ENCODE assay signal across 8 mouse cellular contexts in the genomic region with DNA sequence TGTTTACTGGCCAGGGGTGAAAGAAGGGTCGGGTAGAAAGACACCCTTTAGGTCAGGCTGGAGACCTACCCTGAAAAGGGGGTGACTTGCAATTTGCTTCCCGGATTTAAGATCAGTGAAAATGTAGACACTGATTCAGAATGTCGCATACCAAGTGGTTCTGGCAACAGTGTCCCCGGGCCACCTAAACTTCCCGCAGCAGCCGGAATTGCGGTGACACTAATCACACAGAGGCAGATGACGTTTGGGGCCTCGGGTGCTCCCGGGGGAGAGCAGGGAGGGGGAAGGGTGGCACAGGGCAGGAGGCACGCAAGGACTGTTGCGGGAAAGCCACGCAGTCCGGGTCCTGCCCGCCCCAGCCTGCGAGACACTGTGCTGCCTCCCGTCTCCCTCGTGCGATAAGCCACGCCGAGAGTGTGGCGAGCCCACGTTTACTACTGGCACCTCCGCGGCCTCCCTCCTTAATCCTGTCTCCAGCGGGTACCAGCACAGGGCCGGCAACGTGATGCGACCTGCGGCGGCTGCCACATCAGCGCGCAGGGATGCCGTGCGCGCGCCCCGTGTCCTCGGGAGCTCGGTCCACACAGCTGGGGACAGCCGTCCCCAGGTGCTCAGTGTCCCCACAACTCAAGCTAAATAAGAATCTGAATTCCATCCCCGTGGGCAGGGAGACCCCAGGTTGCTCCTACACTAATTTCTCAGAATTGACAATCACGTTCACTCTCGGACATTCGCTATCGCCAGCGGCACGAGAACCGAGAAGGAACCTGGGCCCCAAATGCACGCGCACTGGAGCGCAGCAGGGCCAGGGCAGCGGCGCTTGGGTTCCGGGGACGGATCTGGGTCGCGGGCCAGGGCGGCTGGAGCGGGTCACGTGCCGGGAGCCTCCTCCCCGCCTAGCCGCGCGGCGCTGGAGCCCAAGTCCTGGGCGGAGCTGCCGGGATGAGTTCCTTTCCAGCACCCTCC. TPM values are rescaled to one million over a fixed set of nuclear protein-coding genes. Genes with fewer than 3 reads are reported as not detected.
DNase-seq lines count a peak whose midpoint lies in the region; ATAC-seq and TF ChIP-seq lines count a peak whose summit lies in the region.

No protein-coding gene starts in this region.

- H3K4me1 ChIP-seq in embryonic facial prominence, embryonic 15.5 days: peaks cover 35% of the 10 kb centered on the region
- peaks cover 12% of the 10 kb centered on the region for H3K4me1 ChIP-seq in heart, embryonic 11.5 days (ENCODE audit: control insufficient read depth, insufficient read depth, low read length)
- peaks cover 19% of the 10 kb centered on the region for H3K4me1 ChIP-seq in kidney, embryonic 14.5 days (ENCODE audit: control insufficient read depth, insufficient read depth, low read length)
- peaks cover 19% of the 10 kb centered on the region for H3K4me1 ChIP-seq in limb, embryonic 14.5 days (ENCODE audit: control insufficient read depth, insufficient read depth, low read length)
- peaks cover 46% of the 10 kb centered on the region for H3K4me1 ChIP-seq in midbrain, embryonic 15.5 days

- peak; percentile 97 for DNase-seq in 3134 (ENCODE audit: extremely low read depth, insufficient read length, low spot score)
- peak; percentile 96 for DNase-seq in adrenal gland, postnatal 14 days
- DNase-seq in limb, embryonic 14.5 days (ENCODE audit: low spot score): peak; percentile 61
- peak; percentile 74 for DNase-seq in splenic B cell, adult 2 months (ENCODE audit: low read depth, low spot score)

- peak overlapping the region; percentile 51; the same call in 1 of the 2 replicates for H3K27ac ChIP-seq in embryonic facial prominence, embryonic 15.5 days (replicated peaks)
- H3K27ac ChIP-seq in heart, embryonic 11.5 days (ENCODE audit: low read depth, low read length): peak overlapping the region; percentile 84
- no peak overlapping the region; the same call in 1 of the 2 replicates for H3K27ac ChIP-seq in kidney, embryonic 14.5 days (ENCODE audit: low read depth, low read length)
- H3K27ac ChIP-seq in limb, embryonic 14.5 days (replicated peaks; ENCODE audit: low read depth, low read length): peak overlapping the region; percentile 41
- peak overlapping the region; percentile 70 for H3K27ac ChIP-seq in midbrain, embryonic 15.5 days

- under 1% methylated on average over 69 of the region's 69 CpGs for WGBS in embryonic facial prominence, embryonic 15.5 days
- WGBS in heart, embryonic 11.5 days (ENCODE audit: insufficient replicate concordance): under 1% methylated on average over 69 of the region's 69 CpGs
- under 1% methylated on average over 69 of the region's 69 CpGs for WGBS in kidney, embryonic 14.5 days
- WGBS in limb, embryonic 14.5 days: under 1% methylated on average over 54 of the region's 69 CpGs
- under 1% methylated on average over 69 of the region's 69 CpGs for WGBS in midbrain, embryonic 15.5 days

- peak; percentile 83 for ATAC-seq in embryonic facial prominence, embryonic 15.5 days (ENCODE audit: insufficient number of reproducible peaks, low FRiP score, low TSS enrichment, low read depth)
- peak; percentile 68 for ATAC-seq in heart, embryonic 11.5 days (replicated peaks; ENCODE audit: insufficient number of reproducible peaks, low FRiP score, low TSS enrichment)
- peak; percentile 79 for ATAC-seq in kidney, embryonic 14.5 days (ENCODE audit: low FRiP score, low TSS enrichment)
- peak; percentile 75 for ATAC-seq in limb, embryonic 14.5 days (ENCODE audit: low FRiP score, low read depth)
- peak; percentile 59 for ATAC-seq in midbrain, embryonic 15.5 days (replicated peaks)

- no peak for TF ChIP-seq POLR2A in limb, embryonic 14.5 days (IDR thresholded peaks at IDR 0.05; ENCODE audit: borderline replicate concordance, extremely low read depth, insufficient read depth, insufficient read length)

- no peaks in the 10 kb centered on the region for H3K9me3 ChIP-seq in embryonic facial prominence, embryonic 15.5 days (replicated peaks)
- H3K9me3 ChIP-seq in heart, embryonic 11.5 days (replicated peaks; ENCODE audit: control insufficient read depth, low read length): no peaks in the 10 kb centered on the region
- no peaks in the 10 kb centered on the region for H3K9me3 ChIP-seq in kidney, embryonic 14.5 days (ENCODE audit: control insufficient read depth, low read length)
- no peaks in the 10 kb centered on the region for H3K9me3 ChIP-seq in limb, embryonic 14.5 days (ENCODE audit: control insufficient read depth, low read length)
- H3K9me3 ChIP-seq in midbrain, embryonic 15.5 days: no peaks in the 10 kb centered on the region

- no peaks in the 10 kb centered on the region for H3K36me3 ChIP-seq in embryonic facial prominence, embryonic 15.5 days
- H3K36me3 ChIP-seq in heart, embryonic 11.5 days (ENCODE audit: control insufficient read depth, insufficient read depth, low read length): no peaks in the 10 kb centered on the region
- no peaks in the 10 kb centered on the region for H3K36me3 ChIP-seq in kidney, embryonic 14.5 days (ENCODE audit: control insufficient read depth, insufficient read depth, low read length)
- no peaks in the 10 kb centered on the region for H3K36me3 ChIP-seq in limb, embryonic 14.5 days (ENCODE audit: control insufficient read depth, insufficient read depth, low read length)
- no peaks in the 10 kb centered on the region for H3K36me3 ChIP-seq in midbrain, embryonic 15.5 days (replicated peaks)
- no peaks in the 10 kb centered on the region for H3K36me3 ChIP-seq in splenic B cell, adult 2 months (ENCODE audit: control insufficient read depth, insufficient read depth, low read length, poor library complexity, severe bottlenecking)

- H3K4me2 ChIP-seq in embryonic facial prominence, embryonic 15.5 days (replicated peaks): peak overlapping the region; percentile 100
- peak overlapping the region; percentile 99 for H3K4me2 ChIP-seq in heart, embryonic 11.5 days
- peak overlapping the region; percentile 90 for H3K4me2 ChIP-seq in kidney, embryonic 14.5 days (replicated peaks; ENCODE audit: low read depth, low read length)
- peak overlapping the region; percentile 100 for H3K4me2 ChIP-seq in limb, embryonic 14.5 days (replicated peaks; ENCODE audit: low read depth, low read length, severe bottlenecking)
- peak overlapping the region; percentile 99 for H3K4me2 ChIP-seq in midbrain, embryonic 15.5 days

- peaks cover 59% of the 10 kb centered on the region for H3K27me3 ChIP-seq in embryonic facial prominence, embryonic 15.5 days
- peaks cover 9% of the 10 kb centered on the region for H3K27me3 ChIP-seq in heart, embryonic 11.5 days (ENCODE audit: control insufficient read depth, insufficient read depth, low read length)
- peaks cover 37% of the 10 kb centered on the region for H3K27me3 ChIP-seq in kidney, embryonic 14.5 days (ENCODE audit: control insufficient read depth, insufficient read depth, low read length)
- H3K27me3 ChIP-seq in limb, embryonic 14.5 days (ENCODE audit: control insufficient read depth, insufficient read depth, low read length): peaks cover 46% of the 10 kb centered on the region
- peaks cover 21% of the 10 kb centered on the region for H3K27me3 ChIP-seq in midbrain, embryonic 15.5 days (replicated peaks)
- no peaks in the 10 kb centered on the region for H3K27me3 ChIP-seq in splenic B cell, adult 2 months (ENCODE audit: control insufficient read depth, insufficient read depth, low read length, poor library complexity, severe bottlenecking)

- H3K9ac ChIP-seq in embryonic facial prominence, embryonic 15.5 days: peak overlapping the region; percentile 29
- peak overlapping the region; percentile 82 for H3K9ac ChIP-seq in heart, embryonic 11.5 days (ENCODE audit: low read depth, low read length)
- peak overlapping the region; percentile 52 for H3K9ac ChIP-seq in kidney, embryonic 14.5 days (ENCODE audit: low read depth, low read length)
- peak overlapping the region; percentile 62 for H3K9ac ChIP-seq in limb, embryonic 14.5 days (ENCODE audit: low read depth, low read length, severe bottlenecking)
- peak overlapping the region; percentile 63 for H3K9ac ChIP-seq in midbrain, embryonic 15.5 days

- H3K4me3 ChIP-seq in embryonic facial prominence, embryonic 15.5 days (replicated peaks): peak overlapping the region; percentile 60
- peak overlapping the region; percentile 63 for H3K4me3 ChIP-seq in heart, embryonic 11.5 days (ENCODE audit: low read depth, low read length)
- peak overlapping the region; percentile 59 for H3K4me3 ChIP-seq in kidney, embryonic 14.5 days (ENCODE audit: low read length)
- peak overlapping the region; percentile 64 for H3K4me3 ChIP-seq in limb, embryonic 14.5 days (replicated peaks; ENCODE audit: low read length)
- H3K4me3 ChIP-seq in midbrain, embryonic 15.5 days: peak overlapping the region; percentile 58

RNA-seq across cellular contexts. Expression of gene Bhlhe41, which starts 0.8 kb away (rescaled TPM):
- total RNA-seq in adrenal gland, postnatal 14 days (2021): 4.5 and 4.6 TPM in 2 replicates
- polyA plus RNA-seq in embryonic facial prominence, embryonic 15.5 days (2015; fragmentation: Nextera tagmentation; extraction: Ambion mirVana): 3.2 and 4.2 TPM in 2 replicates
- 7.6 and 8.5 TPM in 2 replicates for polyA plus RNA-seq in heart, embryonic 11.5 days (2014; fragmentation: Nextera tagmentation; extraction: Ambion mirVana)
- polyA plus RNA-seq in kidney, embryonic 14.5 days (2014; fragmentation: Nextera tagmentation; extraction: Ambion mirVana): 0.73 and 1.2 TPM in 2 replicates
- 2.0 and 2.5 TPM in 2 replicates for polyA plus RNA-seq in limb, embryonic 14.5 days (2012; rRNA removed)
- polyA plus RNA-seq in limb, embryonic 14.5 days (2014; fragmentation: Nextera tagmentation; extraction: Ambion mirVana): 2.8 and 3.3 TPM in 2 replicates
- 6.5 and 8.2 TPM in 2 replicates for polyA plus RNA-seq in midbrain, embryonic 15.5 days (2015; fragmentation: Nextera tagmentation; extraction: Ambion mirVana)

Comparison
In these comparisons a context has a peak if more than half of its experiments do, and no peak if none do; other contexts are left out.
1. H3K9ac ChIP-seq: peak in every context shown above with its lines; median percentile 82 in heart, embryonic 11.5 days; 63 in midbrain, embryonic 15.5 days; 62 in limb, embryonic 14.5 days; 52 in kidney, embryonic 14.5 days; 29 in embryonic facial prominence, embryonic 15.5 days.